Mouse (Mus musculus): ENCODE measurements around the gene Fra10ac1.

GRCm38 (mm10) chr19:38265767-38266166, 41.8 kb upstream of the Fra10ac1 start:
- TF ChIP-seq CTCF (IDR thresholded peaks at IDR 0.05; ENCODE audit: low read depth) (no peak), EP300 (IDR thresholded peaks at IDR 0.05; ENCODE audit: low read depth) (no peak)
